Mouse (Mus musculus): Measurements from ENCODE around the gene Apoe. TPM values are rescaled to one million over a fixed set of nuclear protein-coding genes. Genes with fewer than 3 reads are reported as not detected.
A peak's percentile ranks its signal among the peaks of the same experiment; 100 is the strongest.

Gene Apoe
- total RNA-seq, 2 experiments from 2014 or later = 2,690 to 2,764 TPM

GRCm38 (mm10) chr7:19716822-19717221 is 17.8 kb upstream of the Apoe start:
- no peak for DNase-seq (ENCODE audit: low spot score in 2 of 2)

GRCm38 (mm10) chr7:19716055-19716682 is 17.2 kb upstream of the Apoe start:
- no peak for DNase-seq (ENCODE audit: low spot score in 2 of 2)

GRCm38 (mm10) chr7:19715239-19716054 is 16.5 kb upstream of the Apoe start, which contains the start of gene Tomm40:
Tomm40 (minus strand) TSS chr7:19715438.
- DNase-seq (ENCODE audit: low spot score in 2 of 2) = peak; percentile 100

GRCm38 (mm10) chr7:19714836-19715235 is 15.8 kb upstream of the Apoe start:
- no peak for DNase-seq (ENCODE audit: low spot score in 2 of 2)

- DNase-seq (ENCODE audit: low spot score in 2 of 2) = no peak
These were observed 14.6 kb upstream of the Apoe start for GRCm38 (mm10) chr7:19713598-19713997.

- DNase-seq (ENCODE audit: low spot score in 2 of 2) = no peak
These were observed 14.2 kb upstream of the Apoe start for GRCm38 (mm10) chr7:19713196-19713595.

GRCm38 (mm10) chr7:19712414-19712813 is 13.4 kb upstream of the Apoe start:
- DNase-seq (ENCODE audit: low spot score in 2 of 2) = no peak

- DNase-seq (ENCODE audit: low spot score in 2 of 2) = no peak
These were observed 11.7 kb upstream of the Apoe start for GRCm38 (mm10) chr7:19710650-19711049.

- no peak for DNase-seq (ENCODE audit: low spot score in 2 of 2)
These were observed 6.3 kb upstream of the Apoe start for GRCm38 (mm10) chr7:19705271-19705670.

GRCm38 (mm10) chr7:19704475-19704874 is 5.5 kb upstream of the Apoe start:
- DNase-seq (ENCODE audit: low spot score in 2 of 2) = no peak

- DNase-seq (ENCODE audit: low spot score in 2 of 2) = no peak
These were observed 4.0 kb upstream of the Apoe start for GRCm38 (mm10) chr7:19702859-19703555.

- DNase-seq (ENCODE audit: low spot score in 2 of 2) = peak in 1 of 2 experiments; percentile 73
These were observed 2.2 kb upstream of the Apoe start for GRCm38 (mm10) chr7:19701069-19701761.

- DNase-seq (ENCODE audit: low spot score in 2 of 2) = no peak
These were observed 1.5 kb upstream of the Apoe start for GRCm38 (mm10) chr7:19700299-19701068.

GRCm38 (mm10) chr7:19699827-19700148 is 800 bp upstream of the Apoe start:
- no peak for DNase-seq (ENCODE audit: low spot score in 2 of 2)

- DNase-seq (ENCODE audit: low spot score in 2 of 2) = no peak
These were observed 760 bp downstream of the Apoe start for GRCm38 (mm10) chr7:19697949-19698906.

GRCm38 (mm10) chr7:19696336-19696873 is 2.6 kb downstream of the Apoe start:
- DNase-seq (ENCODE audit: low spot score in 2 of 2) = no peak

- DNase-seq (ENCODE audit: low spot score in 2 of 2) = no peak
These were observed 3.1 kb downstream of the Apoe start for GRCm38 (mm10) chr7:19695881-19696280.

- DNase-seq (ENCODE audit: low spot score in 2 of 2) = no peak
These were observed 3.8 kb downstream of the Apoe start for GRCm38 (mm10) chr7:19695213-19695594.
